Mouse (Mus musculus) heart, embryonic 13.5 days (tissue): ENCODE results near the gene Arhgdib. TPM values are rescaled to one million over a fixed set of nuclear protein-coding genes. Genes with fewer than 3 reads are reported as not detected.

Experiments used
- ATAC-seq: fragments of 200-750 bp; cut with Nextera tagmentation; 2 replicates; pipeline ENCODE4 v1.8.0; 2017; ENCODE audit warnings: moderate TSS enrichment; ENCODE audit not compliant: insufficient number of reproducible peaks, low FRiP score, low TSS enrichment; ENCODE audit errors: extremely low read depth
- H3K27ac ChIP-seq: fragments of 300-500 bp; sonication (generic); replicated peaks from 2 replicates; pipeline ENCODE4 v1.5.1; 2015; ENCODE audit warnings: moderate library complexity, mild to moderate bottlenecking, inconsistent platforms
- H3K27me3 ChIP-seq: fragments of 300-500 bp; sonication (generic); replicated peaks from 2 replicates; pipeline ENCODE4 v1.6.1; 2015; ENCODE audit warnings: mild to moderate bottlenecking, inconsistent platforms
- H3K36me3 ChIP-seq: fragments of 300-500 bp; sonication (generic); 2 replicates; pipeline ENCODE4 v1.6.1; 2015; ENCODE audit warnings: mild to moderate bottlenecking, inconsistent platforms
- H3K4me1 ChIP-seq: fragments of 300-500 bp; sonication (generic); 2 replicates; pipeline ENCODE4 v1.6.1; 2015; ENCODE audit warnings: inconsistent platforms
- H3K4me2 ChIP-seq: fragments of 300-500 bp; sonication (generic); 2 replicates; pipeline ENCODE4 v1.6.1; 2015; ENCODE audit warnings: inconsistent platforms, mild to moderate bottlenecking, moderate library complexity
- H3K4me3 ChIP-seq: fragments of 300-500 bp; sonication (generic); 2 replicates; pipeline ENCODE4 v1.5.1; 2015; ENCODE audit warnings: moderate library complexity, mild to moderate bottlenecking, inconsistent platforms
- H3K9ac ChIP-seq: fragments of 300-500 bp; sonication (generic); 2 replicates; pipeline ENCODE4 v1.6.1; 2015; ENCODE audit warnings: inconsistent platforms, mild to moderate bottlenecking, moderate library complexity
- H3K9me3 ChIP-seq: fragments of 300-500 bp; sonication (generic); 2 replicates; pipeline ENCODE4 v1.6.1; 2016; ENCODE audit warnings: inconsistent platforms
- WGBS: fragments of 180-500 bp; shearing (Covaris S2); methylation state at CpG from one replicate; pipeline ENCODE4 v1.1.7; 2015; ENCODE audit warnings: mixed read lengths; 5-methylcytosine and 5-hydroxymethylcytosine counted together
- polyA plus RNA-seq: library from polyadenylated mRNA; unstranded; fragments of >200 nt; fragmentation: Nextera tagmentation; extraction: Ambion mirVana; gene quantifications from 2 replicates; pipeline ENCODE4 v1.2.1, GENCODE M21; 2015

Gene Arhgdib
- polyA plus RNA-seq, 1 experiment from 2014 or later: 85.1 TPM

DNA sequence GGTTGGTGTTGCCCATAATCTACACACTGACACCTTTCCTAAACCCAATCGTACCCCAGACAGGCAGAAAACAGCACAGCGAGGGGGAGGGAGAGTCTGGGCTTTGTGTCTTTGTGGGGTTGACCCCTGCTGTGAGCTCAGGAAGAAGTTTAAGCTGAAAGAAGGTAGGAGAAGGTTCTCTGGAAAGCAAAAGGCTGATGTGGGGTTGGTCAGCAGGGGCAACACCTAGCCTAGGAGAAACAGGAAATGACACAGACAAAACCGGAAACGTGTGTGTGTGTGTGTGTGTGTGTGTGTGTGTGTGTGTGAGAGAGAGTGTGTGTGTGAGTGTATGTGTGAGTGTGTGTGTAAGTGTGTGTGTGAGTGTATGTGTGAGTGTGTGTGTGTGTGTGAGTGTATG lies 25.8 kb upstream of the Arhgdib start:
- H3K9ac ChIP-seq: no peak overlapping the region
- 59% methylated on average over 4 of the region's 4 CpGs for WGBS
- peaks cover 7% of the 10 kb centered on the region; the same call in 1 of the 2 replicates for H3K4me1 ChIP-seq
- no peaks in the 10 kb centered on the region for H3K9me3 ChIP-seq
- no peak overlapping the region for H3K4me3 ChIP-seq
- no peaks in the 10 kb centered on the region for H3K36me3 ChIP-seq
- H3K4me2 ChIP-seq: no peak overlapping the region
- no peak for ATAC-seq
- no peaks in the 10 kb centered on the region for H3K27me3 ChIP-seq
- H3K27ac ChIP-seq: no peak overlapping the region

DNA sequence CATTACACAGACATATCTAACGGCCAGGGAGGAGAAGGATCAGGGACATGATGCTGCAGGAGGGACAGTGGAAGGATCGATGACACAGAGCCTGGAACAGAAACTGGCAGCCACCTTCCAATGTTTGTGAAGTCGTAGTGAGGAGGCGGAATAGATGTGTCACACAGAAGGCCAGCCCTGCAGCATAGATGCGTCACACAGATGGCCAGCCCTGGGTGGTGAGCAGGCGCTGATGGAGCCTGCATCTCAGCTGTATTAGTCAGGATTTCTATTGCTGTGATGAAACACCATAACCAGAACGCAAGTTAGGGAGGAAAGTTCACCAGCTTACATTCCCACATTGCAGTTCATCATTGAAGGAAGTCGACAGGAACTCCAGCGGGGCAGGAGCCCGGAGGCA lies 24.2 kb upstream of the Arhgdib start:
- Histone ChIP-seq H3K4me1 (peaks cover 8% of the 10 kb centered on the region; the same call in 1 of the 2 replicates), H3K27me3 (no peaks in the 10 kb centered on the region), H3K27ac (no peak overlapping the region), H3K9ac (no peak overlapping the region), H3K36me3 (no peaks in the 10 kb centered on the region), H3K4me3 (no peak overlapping the region), H3K9me3 (no peaks in the 10 kb centered on the region), H3K4me2 (no peak overlapping the region)
- 68% methylated on average over 10 of the region's 10 CpGs for WGBS
- no peak for ATAC-seq

DNA sequence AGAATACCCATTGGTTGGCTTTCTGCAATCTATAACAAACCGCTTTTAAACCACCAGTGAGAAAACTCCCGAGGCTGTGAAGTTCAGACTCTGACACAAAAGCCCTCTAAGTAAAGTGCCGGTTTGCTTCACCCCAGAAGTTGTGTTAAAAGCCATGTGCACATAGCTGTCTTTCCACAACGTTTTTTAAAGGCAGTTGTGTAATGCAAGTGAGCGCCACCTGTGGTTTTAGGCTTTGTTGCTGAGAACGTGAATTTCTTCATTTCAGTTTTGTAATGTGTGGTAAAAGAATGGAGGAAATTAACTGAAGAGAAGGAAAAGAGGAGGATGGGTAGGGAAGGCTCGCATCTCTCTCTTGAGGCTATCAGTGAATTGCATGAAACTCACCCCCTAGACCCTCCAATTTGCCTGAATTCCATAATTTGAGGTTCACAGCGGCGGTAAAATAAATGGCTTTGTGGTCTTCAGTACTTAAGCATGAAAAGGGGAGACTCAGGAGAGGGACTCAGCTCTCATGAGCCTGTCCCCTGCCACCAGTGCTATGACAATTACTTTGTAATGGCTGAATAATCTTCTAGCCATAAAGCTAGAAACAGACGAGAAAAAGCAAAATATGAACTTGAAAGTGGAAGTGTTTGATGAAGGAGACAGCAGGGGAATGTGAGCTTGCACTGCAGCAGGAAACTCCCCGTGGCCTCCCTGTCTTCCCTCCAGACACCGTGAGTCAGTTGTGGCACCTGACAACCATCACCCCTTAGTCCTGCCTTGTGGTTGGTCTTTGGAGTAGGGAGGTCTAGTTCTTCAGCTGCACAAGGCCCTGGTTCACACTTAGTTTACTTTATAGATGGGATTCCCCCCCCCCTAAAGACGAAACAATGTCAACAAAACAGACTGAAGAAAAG lies 23.2 kb upstream of the Arhgdib start:
- no peak for ATAC-seq
- Histone ChIP-seq H3K4me3 (no peak overlapping the region), H3K9ac (no peak overlapping the region), H3K27me3 (no peaks in the 10 kb centered on the region), H3K36me3 (no peaks in the 10 kb centered on the region), H3K9me3 (no peaks in the 10 kb centered on the region), H3K4me2 (no peak overlapping the region), H3K27ac (no peak overlapping the region), H3K4me1 (peaks cover 8% of the 10 kb centered on the region; the same call in 1 of the 2 replicates)
- 64% methylated on average over 13 of the region's 13 CpGs for WGBS

DNA sequence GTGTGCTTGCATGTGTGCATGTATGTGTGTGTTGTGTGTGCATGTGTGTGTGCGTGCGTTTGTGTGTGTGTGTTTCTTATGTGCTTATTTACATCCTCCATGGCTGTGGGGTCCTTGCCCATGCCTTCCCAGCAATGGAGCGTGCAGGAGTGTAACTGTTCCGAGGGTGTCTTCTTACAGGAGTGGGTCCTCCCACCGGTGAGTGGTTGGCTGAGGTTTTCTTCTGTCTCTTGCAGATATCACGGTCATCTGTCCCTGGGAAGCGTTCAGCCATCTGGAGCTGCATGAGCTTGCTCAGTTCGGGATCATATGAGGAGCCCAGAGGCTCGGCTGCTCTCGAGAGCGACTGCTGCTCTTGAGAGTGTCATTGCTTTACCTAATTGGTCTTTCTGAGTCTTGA lies 21.3 kb upstream of the Arhgdib start:
- ATAC-seq: no peak
- no peak overlapping the region for H3K9ac ChIP-seq
- peaks cover 11% of the 10 kb centered on the region for H3K4me1 ChIP-seq
- no peaks in the 10 kb centered on the region for H3K36me3 ChIP-seq
- 55% methylated on average over 11 of the region's 11 CpGs for WGBS
- no peaks in the 10 kb centered on the region for H3K9me3 ChIP-seq
- H3K4me2 ChIP-seq: no peak overlapping the region
- H3K27me3 ChIP-seq: no peaks in the 10 kb centered on the region
- H3K27ac ChIP-seq: no peak overlapping the region
- H3K4me3 ChIP-seq: no peak overlapping the region

DNA sequence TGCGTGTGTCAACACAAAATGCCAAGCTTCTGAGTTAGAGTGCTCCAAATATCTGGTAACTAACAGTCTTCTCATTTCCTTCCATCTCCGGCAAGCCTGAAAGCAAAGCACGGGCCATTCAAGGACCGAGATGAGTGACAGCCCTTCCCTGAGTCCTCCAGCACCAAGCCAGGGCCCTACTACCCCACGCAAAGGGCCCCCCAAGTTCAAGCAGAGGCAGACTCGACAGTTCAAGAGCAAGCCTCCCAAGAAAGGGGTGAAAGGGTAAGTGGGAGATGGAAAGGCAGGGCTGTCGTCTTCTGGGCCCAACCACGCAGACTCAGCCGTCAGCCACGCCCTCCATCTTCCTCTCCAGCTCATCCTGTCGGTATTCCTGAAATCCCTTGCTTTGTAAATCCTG lies 17.4 kb upstream of the Arhgdib start:
- no peaks in the 10 kb centered on the region for H3K36me3 ChIP-seq
- 56% methylated on average over 11 of the region's 11 CpGs for WGBS
- H3K9ac ChIP-seq: no peak overlapping the region
- H3K27me3 ChIP-seq: no peaks in the 10 kb centered on the region
- no peaks in the 10 kb centered on the region for H3K9me3 ChIP-seq
- H3K4me3 ChIP-seq: no peak overlapping the region
- no peak for ATAC-seq
- peaks cover 11% of the 10 kb centered on the region for H3K4me1 ChIP-seq
- H3K4me2 ChIP-seq: no peak overlapping the region
- no peak overlapping the region for H3K27ac ChIP-seq

DNA sequence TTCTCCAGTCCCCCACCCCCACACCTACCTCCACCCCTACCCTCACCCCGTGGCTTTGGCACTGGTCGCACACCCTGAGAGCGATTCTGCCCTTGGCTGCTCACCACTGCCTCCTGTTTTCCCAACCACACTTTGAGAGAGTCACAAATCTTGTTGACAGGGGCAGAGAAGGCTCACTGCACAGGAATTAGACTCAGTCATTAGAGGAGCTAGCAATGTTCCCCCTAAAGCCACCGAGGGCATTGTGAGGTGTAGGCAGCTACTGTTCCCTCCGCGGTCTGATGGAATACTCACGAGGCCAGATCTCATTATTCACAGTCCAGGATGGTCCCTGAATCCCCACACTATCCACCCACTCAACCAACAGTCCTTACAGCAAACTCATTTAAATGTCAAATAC lies 15.4 kb upstream of the Arhgdib start:
- ATAC-seq: no peak
- H3K27me3 ChIP-seq: no peaks in the 10 kb centered on the region
- 73% methylated on average over 7 of the region's 7 CpGs for WGBS

DNA sequence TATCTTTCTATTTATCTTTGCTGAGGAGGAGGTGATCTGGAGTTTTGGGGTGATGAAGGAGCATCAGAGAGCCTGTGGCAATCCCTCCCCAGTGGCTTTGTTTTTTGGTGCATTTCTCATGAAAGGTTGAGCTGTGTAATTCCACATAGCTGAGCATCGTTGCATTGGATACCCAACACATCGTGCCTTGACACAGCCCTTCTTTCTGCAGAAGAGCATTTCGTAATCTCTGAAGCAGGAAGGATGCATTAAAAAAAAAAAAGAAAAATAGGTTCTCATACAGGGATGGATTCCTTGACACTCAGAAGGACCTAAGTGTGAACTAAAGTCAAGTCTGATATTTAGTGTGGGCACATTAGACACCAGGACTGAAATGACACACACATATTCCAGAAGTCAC lies 13.5 kb upstream of the Arhgdib start:
- Histone ChIP-seq H3K27ac (no peak overlapping the region), H3K4me3 (no peak overlapping the region), H3K4me2 (no peak overlapping the region), H3K9me3 (no peaks in the 10 kb centered on the region), H3K4me1 (peaks cover 3% of the 10 kb centered on the region; the same call in 1 of the 2 replicates), H3K27me3 (no peaks in the 10 kb centered on the region), H3K9ac (no peak overlapping the region), H3K36me3 (no peaks in the 10 kb centered on the region)
- WGBS: 80% methylated on average over 3 of the region's 3 CpGs
- no peak for ATAC-seq

More for the DNA sequence above, 15.4 kb upstream of the Arhgdib start:
- Histone ChIP-seq H3K36me3 (no peaks in the 10 kb centered on the region), H3K9me3 (no peaks in the 10 kb centered on the region), H3K27ac (no peak overlapping the region), H3K9ac (no peak overlapping the region), H3K4me1 (peaks cover 3% of the 10 kb centered on the region; the same call in 1 of the 2 replicates), H3K4me3 (no peak overlapping the region), H3K4me2 (no peak overlapping the region)

DNA sequence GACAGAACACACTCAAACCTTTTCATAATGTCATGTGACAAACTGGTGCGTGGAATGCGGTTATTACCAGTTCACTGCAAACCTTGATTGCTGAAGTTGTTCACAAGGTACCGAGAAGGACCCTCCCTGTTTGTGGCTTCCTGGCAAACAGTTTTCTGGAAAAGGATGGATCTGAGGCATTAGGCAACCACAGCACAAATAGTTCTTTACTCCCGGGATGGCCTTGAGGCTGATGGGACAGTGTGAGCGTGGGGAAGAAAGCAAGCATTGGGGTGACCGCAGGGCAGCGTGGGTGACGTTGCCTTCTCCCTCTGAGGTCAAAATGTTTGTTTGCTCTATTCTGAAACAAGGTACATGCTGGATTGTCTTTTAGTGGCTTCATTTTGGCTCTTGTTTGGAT lies 13.0 kb upstream of the Arhgdib start:
- Histone ChIP-seq H3K4me2 (no peak overlapping the region), H3K9me3 (no peaks in the 10 kb centered on the region), H3K9ac (no peak overlapping the region), H3K4me1 (peaks cover 3% of the 10 kb centered on the region; the same call in 1 of the 2 replicates), H3K36me3 (no peaks in the 10 kb centered on the region), H3K27ac (no peak overlapping the region), H3K4me3 (no peak overlapping the region), H3K27me3 (no peaks in the 10 kb centered on the region)
- 88% methylated on average over 8 of the region's 8 CpGs for WGBS
- ATAC-seq: no peak

DNA sequence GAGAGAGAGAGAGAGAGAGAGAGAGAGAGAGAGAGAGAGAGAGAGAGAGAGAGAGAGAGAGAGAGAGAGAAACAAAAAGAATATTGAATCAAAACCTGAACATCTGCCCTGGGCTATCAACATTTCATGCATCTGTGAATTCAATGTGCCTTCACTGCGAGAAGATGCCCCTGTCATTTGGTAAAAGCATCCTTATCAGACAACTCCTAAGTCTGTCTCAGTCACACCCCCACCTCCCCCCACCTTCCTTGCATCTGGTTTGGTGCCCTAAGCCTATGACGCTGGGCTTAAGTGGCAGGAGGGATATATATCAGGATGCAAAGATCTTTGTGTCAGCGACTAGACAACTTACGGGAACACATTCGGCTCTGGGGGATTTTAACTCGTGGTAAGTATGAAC lies 12.5 kb upstream of the Arhgdib start:
- no peaks in the 10 kb centered on the region for H3K9me3 ChIP-seq

DNA sequence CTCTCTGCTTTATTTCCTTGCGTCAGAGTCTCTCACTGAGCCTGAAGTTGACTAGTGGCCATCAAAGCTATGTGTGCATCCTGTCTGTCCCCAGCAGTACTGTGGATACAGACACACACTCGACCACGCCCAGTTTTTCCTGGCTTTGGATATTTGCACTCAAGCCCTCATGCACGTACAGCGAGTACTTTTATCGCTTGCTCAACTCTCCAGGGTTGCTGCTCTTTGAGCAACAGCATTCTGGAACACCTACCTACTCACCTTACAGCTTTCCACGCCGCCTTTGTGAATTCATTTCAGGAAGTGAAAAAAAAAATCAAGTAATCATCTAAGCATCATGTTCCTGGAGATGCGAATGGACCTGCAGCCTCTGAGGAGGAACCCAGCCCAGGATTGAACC lies 11.2 kb upstream of the Arhgdib start:
- ATAC-seq: no peak
- no peak overlapping the region for H3K9ac ChIP-seq
- H3K4me1 ChIP-seq: no peaks in the 10 kb centered on the region
- WGBS: 80% methylated on average over 9 of the region's 9 CpGs
- H3K4me3 ChIP-seq: no peak overlapping the region
- H3K27me3 ChIP-seq: no peaks in the 10 kb centered on the region
- no peaks in the 10 kb centered on the region for H3K9me3 ChIP-seq
- H3K36me3 ChIP-seq: no peaks in the 10 kb centered on the region
- H3K27ac ChIP-seq: no peak overlapping the region
- no peak overlapping the region for H3K4me2 ChIP-seq

More for the DNA sequence above, 12.5 kb upstream of the Arhgdib start:
- no peak overlapping the region for H3K4me3 ChIP-seq
- H3K36me3 ChIP-seq: no peaks in the 10 kb centered on the region
- H3K4me2 ChIP-seq: no peak overlapping the region
- H3K4me1 ChIP-seq: peaks cover 2% of the 10 kb centered on the region; the same call in 1 of the 2 replicates
- H3K9ac ChIP-seq: no peak overlapping the region
- no peaks in the 10 kb centered on the region for H3K27me3 ChIP-seq
- WGBS: 50% methylated on average over 6 of the region's 6 CpGs
- no peak for ATAC-seq
- H3K27ac ChIP-seq: no peak overlapping the region

DNA sequence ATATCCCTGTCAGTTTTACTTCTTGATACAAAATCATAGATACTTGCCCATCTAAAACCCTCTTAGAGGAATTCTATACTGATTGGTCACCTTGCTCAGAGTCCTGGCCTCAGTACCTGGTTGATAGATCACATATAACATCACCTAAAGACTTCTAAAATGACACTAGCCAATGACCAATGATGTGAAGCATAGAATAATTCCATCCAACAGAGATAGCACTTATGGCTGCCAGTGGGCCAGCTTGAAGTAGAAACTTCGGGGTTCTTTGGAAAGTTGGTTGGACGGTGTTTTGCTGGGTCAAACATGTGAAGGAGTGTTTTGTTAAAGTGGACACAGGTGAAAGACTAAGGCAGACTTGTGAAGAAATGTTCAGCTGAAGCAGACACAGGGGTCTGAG lies 8.5 kb upstream of the Arhgdib start:
- 0 out of 2 replicates have a peak, but pooled peaks cover 6% of the 10 kb centered on the region for H3K4me1 ChIP-seq
- no peak overlapping the region for H3K4me3 ChIP-seq
- H3K4me2 ChIP-seq: no peak overlapping the region
- no peak overlapping the region for H3K27ac ChIP-seq
- ATAC-seq: no peak
- H3K36me3 ChIP-seq: no peaks in the 10 kb centered on the region
- 87% methylated on average over 2 of the region's 2 CpGs for WGBS
- no peaks in the 10 kb centered on the region for H3K9me3 ChIP-seq
- no peak overlapping the region for H3K9ac ChIP-seq
- no peaks in the 10 kb centered on the region for H3K27me3 ChIP-seq

DNA sequence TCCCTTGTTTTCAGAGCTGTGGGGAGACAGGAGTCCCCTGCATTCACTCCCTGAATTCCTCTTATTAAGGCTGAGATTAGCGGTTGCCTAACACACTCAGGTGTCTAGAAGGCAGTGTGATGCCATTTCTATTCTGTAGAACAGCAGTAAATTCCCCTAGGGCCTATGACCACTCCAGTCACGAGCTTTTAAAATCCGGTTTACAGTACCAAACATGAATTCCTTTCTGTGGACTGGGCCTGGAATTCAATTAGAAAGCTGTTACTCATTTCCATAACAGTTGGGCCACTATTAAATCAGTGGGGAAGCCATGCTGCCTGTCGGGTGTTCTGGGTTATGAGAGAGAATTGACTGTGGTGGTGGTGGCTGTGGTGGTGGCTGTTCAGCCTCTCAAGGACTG lies 6.0 kb upstream of the Arhgdib start:
- H3K9me3 ChIP-seq: no peaks in the 10 kb centered on the region
- no peak overlapping the region for H3K4me2 ChIP-seq
- no peak overlapping the region for H3K27ac ChIP-seq
- H3K4me3 ChIP-seq: no peak overlapping the region
- WGBS: 74% methylated on average over 4 of the region's 4 CpGs
- no peak overlapping the region for H3K9ac ChIP-seq
- H3K27me3 ChIP-seq: no peaks in the 10 kb centered on the region
- H3K36me3 ChIP-seq: no peaks in the 10 kb centered on the region
- ATAC-seq: no peak
- peaks cover 10% of the 10 kb centered on the region; the same call in 1 of the 2 replicates for H3K4me1 ChIP-seq
